Mouse (Mus musculus) CD4-positive, CD25-positive, alpha-beta regulatory T cell, adult 2 months (primary cell): ENCODE results near the gene Ddah2.

Experiments used
- DNase-seq: peaks from one replicate; pipeline ENCODE4 v3.0.0-alpha.2; 2012; ENCODE audit warnings: low read depth, low spot score

The Ddah2 gene

DNA sequence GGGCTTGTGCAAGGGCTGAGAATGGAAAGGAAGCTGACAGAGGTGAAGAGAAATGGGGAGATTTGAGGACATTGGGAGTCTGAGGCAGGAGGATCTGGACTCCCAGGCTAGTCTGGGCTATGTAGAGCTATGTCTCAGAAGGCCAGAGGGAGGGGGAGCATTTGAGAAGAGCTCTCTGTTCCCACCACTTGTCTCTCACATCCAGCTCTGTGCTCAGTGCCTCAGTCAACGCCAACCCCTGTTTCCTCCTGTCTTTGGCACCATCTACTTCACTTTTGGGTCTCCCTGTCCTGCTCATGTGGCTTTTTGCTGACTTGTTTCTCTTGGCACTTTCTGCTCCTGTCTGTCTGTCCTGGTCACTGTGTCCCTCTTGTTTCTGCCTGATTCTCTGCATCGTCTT lies 18.4 kb downstream of the Ddah2 start:
- no peak for DNase-seq

DNA sequence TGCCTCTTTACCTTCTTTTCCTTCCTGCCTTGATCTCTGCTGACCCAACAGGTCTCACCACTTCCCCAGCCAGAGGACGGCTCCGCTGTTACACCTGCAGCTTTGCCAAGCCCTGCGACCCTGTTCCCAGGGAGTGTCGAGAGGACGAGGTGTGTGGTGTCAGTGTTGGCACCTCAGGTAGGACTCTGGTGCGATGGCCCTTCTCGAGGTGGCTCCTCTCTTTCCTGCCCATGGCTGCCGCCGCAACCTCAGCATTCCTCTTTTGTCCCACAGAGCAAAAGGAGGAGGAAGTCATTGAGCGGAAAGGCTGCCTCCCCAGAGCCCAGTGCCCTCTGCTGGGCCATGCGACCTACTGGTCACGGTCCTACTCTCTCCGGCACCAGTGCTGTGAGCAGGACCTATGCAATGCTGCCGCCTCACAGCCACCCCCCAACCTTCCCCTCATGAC lies 19.0 kb downstream of the Ddah2 start, which contains the start of gene Ly6g6d:
Gene Ly6g6d, minus strand, starts transcription at position 280 of the 448 bp plus-strand sequence.
- no peak for DNase-seq

- DNase-seq = no peak
These were observed 20.9 kb downstream of the Ddah2 start for GRCm38 (mm10) chr17:35079778-35080177.

- no peak for DNase-seq
These were observed 21.4 kb downstream of the Ddah2 start for GRCm38 (mm10) chr17:35080248-35080647.

DNA sequence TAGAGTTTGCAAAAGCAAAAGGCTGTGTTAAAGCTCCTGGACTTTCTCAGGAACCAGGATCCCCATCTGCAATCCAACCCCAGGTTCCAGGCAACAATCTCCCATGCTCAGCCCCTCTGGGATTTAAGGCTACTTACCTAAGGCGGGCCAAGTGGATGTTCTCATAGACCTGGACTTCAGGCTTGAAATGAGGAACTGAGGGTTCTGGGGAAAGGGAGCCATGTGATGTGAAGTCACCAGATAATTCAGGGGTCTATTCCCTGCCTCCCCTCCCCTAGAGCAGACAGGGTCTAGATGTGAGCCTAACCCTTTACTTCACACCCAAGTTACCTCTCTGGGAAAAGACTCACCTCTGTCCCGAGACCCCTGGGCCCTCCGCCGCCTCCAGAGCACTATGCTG lies 21.9 kb downstream of the Ddah2 start:
- DNase-seq = no peak

GRCm38 (mm10) chr17:35082841-35083576 lies 24.2 kb downstream of the Ddah2 start:
- no peak for DNase-seq

DNA sequence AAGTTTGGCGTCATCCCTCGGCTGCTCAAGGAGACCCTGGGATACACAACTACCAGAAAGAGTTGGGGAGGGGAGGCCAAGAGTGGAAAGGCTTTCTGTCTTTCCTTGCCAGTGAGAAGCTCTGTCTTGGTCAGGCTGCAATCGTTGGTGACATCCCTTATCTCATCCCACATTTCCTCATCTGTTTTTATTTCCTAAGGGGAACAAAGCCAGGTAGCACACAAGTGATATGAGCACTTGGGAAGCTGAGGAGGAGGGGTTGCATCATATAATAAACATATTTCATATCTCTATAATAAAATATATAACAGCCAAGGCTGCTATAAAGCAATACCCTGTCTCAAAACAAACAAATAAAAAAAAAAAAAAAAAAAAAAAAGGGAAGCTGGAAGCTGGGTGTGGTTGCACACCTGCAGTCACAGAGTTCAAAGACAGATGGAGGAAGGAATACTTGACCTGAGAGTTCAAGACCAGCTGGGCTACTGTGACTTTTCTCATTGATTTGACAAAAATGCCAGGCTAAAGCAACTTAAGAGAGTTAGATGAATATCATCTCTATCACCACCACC lies 25.2 kb downstream of the Ddah2 start:
- DNase-seq = no peak

GRCm38 (mm10) chr17:35085208-35085865 lies 26.5 kb downstream of the Ddah2 start, which contains the start of gene Ly6g6f:
Gene Ly6g6f, minus strand, starts transcription at chr17:35085610.
- no peak for DNase-seq

DNA sequence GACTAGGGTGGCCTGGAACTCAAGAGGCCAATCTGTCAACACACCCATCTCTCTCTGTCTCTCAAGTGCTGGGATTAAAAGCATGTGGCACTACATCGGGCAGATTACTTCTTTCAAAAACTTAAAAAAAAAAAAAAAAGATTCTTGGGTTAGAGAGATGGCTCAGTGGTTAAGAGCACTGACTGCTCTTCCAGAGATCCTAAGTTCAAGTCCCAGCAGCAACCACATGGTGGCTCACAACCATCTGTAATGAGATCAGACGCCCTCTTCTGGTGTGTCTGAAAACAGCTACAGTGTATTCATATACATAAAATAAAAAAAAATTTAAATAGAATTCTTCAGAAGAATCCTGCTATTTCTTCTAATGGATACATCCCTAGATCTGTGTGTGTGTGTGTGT lies 29.3 kb downstream of the Ddah2 start:
- DNase-seq = peak; percentile 37

DNA sequence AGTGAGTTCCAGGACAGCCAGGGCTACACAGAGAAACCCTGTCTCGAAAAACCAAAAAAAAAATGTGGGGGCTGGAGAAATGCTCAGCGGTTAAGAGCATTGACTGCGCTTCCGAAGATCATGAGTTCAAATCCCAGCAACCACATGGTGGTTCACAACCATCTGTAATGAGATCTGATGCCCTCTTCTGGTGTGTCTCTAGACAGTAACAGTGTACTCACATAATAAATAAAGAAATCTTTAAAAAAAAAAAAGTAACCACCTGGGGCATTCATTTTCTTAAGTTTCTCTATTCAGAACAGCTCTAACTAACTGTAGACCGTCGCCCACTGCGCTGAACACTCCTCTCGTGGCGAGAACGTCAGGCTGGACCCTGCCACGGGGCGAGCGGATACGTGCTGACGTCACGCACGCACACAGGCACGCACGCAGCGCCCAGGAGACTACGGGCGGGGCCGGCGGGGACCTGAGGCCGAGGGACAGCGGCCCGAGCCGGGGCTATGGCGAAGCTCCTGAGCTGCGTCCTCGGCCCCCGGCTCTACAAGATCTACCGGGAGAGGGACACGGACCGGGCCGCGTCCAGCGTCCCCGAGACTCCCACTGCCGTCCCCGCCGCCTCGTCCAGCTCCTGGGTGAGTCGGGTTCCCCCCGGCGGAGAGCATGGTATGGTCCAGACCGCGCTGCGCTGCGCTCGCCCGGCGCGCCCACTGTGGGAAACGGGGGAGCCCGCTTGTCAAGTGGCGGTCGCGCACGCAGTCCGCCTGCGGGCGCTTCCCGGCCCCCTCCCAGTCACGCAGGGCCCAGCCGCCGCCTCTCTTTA lies 30.2 kb downstream of the Ddah2 start, which contains the start of gene Abhd16a:
Gene Abhd16a, plus strand, starts transcription at position 439 of the 820 bp plus-strand sequence.
- peak; percentile 96 for DNase-seq

GRCm38 (mm10) chr17:35090166-35090932 lies 31.5 kb downstream of the Ddah2 start:
- no peak for DNase-seq

DNA sequence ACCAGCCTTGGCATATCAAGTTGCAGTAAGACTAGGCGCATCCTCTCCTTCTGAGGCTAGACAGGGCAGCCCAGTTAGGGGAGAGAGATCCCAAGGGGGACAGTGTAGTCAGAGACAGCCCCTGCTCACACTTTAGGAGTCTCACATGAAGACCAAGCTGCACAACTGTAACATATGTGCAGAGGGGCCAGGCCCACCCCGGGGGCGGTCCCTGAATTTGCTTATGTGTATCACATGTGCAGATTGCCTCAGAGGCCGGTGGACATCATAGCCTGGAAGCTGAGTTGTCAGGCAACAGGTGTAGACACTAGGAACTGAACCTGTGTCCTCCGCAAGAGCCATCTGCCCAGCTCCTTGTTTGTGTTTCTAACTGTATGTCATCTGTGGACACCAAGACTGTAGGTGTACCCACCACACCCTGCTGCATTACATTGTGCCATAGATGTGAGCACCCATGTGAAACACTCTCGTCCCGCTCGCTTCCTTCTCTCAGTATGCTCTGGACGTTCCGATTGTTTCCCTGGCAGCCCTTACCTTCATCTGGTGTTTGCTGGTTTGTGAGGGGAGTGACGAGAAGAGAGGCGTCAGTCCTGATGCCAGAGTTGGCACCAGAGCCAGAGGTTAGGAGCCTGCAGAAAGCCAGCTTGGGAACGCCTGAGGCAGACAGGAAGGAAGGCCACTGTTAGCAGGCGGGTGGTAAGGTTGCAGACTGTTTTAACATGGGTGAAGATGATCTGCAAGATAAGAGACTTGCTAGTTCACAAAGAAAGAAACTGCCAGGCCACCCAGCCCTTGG lies 33.8 kb downstream of the Ddah2 start:
- no peak for DNase-seq

DNA sequence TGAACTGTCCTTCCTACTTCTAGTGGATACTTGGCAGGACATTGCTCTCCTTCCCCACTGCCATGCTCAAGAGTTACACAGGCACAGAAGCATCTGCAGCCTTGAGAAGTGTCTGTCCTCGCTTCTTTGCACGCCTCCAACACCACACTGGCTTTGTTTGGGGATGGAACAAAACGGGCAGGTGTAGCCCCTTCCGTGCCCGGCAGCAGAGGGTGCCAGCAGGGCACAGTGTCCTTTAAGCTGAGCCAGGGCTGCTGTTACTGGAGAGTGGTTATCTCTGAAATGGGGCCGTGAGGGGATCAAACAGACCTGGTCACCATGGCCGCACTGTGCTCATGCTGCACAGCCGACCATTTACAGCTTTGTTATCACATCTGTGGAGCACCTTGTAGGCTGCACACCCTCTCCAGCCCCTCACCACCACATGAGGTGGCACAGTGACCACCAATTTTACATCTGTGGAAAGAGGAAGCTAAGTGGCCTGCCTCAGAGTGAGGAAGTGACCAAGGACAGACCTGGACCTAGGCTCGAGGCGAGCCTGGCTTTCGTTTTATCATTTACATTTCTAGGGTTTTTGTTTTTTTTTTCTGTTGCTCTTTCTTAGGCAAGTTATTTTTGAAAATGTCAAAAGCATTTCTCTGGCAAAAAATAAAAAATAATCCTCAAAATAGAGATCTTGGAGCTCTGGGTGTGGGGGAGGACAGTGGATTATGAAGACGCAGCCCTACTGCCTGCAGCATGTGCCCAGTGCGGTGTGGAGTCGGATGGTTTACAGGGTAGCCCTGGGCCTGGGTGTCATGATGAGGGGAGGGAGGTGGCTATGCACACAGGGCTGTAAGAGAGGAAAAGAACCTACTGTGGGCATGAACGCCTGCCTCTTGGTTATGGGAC lies 35.9 kb downstream of the Ddah2 start:
- no peak for DNase-seq

DNA sequence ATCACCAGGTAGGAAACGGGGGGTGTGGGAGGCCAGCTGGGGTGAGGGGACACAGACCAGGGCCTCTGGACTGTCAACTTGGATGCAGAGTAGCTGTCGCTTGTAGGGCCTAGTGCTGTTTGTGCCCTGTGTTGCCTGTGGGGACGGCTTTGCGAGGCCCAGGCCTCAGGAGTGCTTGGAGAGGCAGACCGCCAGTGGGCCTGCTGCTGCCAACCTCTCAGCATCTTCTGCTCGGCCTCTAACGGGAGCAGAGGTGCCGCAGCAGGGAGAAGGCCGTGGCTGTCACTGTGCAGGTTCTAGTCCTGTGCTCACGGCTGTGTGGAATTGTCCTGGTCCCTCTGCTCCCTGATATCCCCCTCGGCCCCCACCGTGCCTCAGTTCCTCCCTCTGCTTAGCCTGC lies 37.8 kb downstream of the Ddah2 start:
- DNase-seq = no peak

GRCm38 (mm10) chr17:35097164-35097655 lies 38.4 kb downstream of the Ddah2 start:
- no peak for DNase-seq

DNA sequence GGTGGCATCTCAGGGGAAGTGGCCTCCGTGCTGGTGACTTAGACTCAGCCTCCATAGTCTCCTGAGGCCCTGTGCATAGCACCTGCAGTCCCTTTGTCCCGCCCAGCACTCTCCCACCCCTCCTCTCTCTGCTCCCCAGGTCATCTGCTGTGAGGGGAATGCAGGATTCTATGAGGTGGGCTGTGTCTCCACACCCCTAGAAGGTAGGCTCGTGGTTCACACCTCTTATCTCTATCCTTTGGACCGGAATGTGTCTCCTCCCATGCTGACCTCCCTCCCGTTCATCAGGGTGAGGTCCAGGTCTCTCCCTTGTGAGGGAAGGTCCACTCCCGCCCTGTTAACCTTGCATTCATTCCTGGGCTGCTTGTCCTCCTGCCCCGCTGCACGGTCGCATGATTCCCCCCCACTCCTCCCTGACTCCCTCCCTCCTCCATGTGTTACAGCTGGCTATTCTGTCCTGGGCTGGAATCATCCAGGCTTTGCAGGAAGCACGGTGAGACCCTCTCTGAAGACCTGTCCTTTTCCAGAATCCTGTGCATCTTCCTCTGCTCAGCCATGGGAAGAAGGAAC lies 41.4 kb downstream of the Ddah2 start:
- DNase-seq = no peak

DNA sequence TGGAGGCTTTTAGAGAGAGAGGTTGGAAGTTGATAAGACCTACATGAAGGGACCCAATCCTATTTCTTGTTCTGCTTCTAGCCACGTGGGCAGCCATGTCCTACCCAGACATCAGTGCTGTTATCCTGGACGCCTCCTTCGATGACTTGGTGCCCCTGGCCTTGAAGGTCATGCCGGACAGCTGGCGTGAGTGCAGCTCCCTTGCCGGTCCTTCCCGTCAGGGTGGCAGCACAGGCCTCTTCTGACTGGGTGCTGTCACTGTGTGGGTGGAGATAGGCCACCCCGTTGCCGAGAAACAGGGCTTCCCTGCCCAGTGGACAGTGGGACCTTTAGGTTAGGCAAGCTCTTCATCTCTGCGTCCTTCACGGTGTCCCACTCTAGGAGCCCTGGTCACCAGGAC lies 42.3 kb downstream of the Ddah2 start:
- DNase-seq = no peak

- DNase-seq = no peak
These were observed 43.5 kb downstream of the Ddah2 start for GRCm38 (mm10) chr17:35102299-35102698.
